Mouse (Mus musculus) layer of hippocampus, postnatal 25 days (tissue): Measurements from ENCODE around the gene Mphosph9. TPM values are rescaled to one million over a fixed set of nuclear protein-coding genes. Genes with fewer than 3 reads are reported as not detected.

Experiments used
- DNase-seq, 2 experiments: peaks; one replicate each; pipeline ENCODE4 v3.0.0; 2022; ENCODE audit warnings: mixed read lengths in 2 of 2, low spot score in 1 of 2; ENCODE audit errors: extremely low spot score in 1 of 2
- total RNA-seq, 2 experiments: library from RNA; stranded (reverse); gene quantifications; 2 replicates each; pipeline ENCODE4 v1.2.3; 2021

Gene Mphosph9
- total RNA-seq, 2 experiments from 2014 or later, result 13.7 to 22.4 TPM

- no peak for DNase-seq
These were observed 85.9 kb downstream of the Mphosph9 start for GRCm38 (mm10) chr5:124241686-124242444.

GRCm38 (mm10) chr5:124240841-124241685, 86.7 kb downstream of the Mphosph9 start:
- no peak for DNase-seq

DNA sequence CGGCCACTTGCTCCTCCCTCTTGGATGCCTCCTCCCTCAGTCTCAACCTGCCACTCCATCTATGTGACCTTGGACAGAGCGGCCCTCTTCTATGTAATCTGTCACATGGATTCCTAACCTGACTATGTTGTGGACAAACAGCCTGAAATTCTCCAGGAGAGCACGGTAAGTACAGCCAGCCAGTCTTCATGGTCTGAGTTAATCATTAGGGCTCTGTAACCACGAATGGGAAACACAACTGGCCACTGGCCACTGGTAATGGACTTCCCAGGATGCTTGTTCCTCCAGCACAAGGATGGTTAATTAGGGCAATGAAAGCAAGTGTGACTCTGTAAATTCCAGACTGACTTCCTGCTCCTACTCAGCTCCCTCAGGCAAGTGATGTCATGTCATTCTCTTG, 91.6 kb downstream of the Mphosph9 start:
- no peak for DNase-seq

- no peak for DNase-seq
These were observed 93.0 kb downstream of the Mphosph9 start for GRCm38 (mm10) chr5:124234778-124235177.

GRCm38 (mm10) chr5:124233874-124234661, 93.7 kb downstream of the Mphosph9 start:
- DNase-seq, result no peak

DNA sequence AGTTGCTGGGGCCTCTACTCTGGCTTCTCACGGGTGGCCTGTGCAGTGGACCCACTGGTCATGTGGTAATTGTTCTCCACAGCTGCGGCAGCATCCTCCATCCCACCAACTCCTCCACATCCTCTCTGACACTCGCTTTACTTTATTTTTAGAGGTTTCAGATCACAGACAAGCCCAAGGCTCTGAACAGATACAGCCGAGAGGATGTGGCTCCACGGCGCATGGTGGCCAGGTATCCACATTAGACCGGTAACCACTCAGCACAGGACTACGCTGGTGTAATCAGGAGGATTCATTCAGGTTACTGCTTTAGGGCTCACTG, 94.7 kb downstream of the Mphosph9 start:
- no peak for DNase-seq

- DNase-seq, result no peak
These were observed 95.2 kb downstream of the Mphosph9 start for GRCm38 (mm10) chr5:124232360-124233143.

DNA sequence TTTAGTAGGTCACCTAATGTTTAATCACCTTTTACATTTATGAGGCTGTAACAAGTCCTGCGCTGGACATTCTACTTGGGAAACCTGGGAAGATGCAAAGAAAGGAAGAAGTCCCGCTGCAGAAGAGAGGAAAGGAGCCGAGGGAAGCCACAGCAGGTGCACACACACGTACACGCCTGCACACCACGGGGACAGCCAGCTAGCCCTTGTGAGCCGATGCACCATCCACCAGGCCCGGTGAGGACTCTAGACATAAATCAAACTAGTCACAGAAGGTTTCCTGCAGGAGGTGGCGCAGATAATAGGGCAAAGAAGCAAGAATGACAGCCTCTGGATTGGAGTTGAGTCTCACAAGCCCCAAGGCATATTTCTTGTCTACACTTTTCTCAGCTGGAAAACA, 97.3 kb downstream of the Mphosph9 start:
- DNase-seq, result no peak

GRCm38 (mm10) chr5:124227193-124227592, 100.6 kb downstream of the Mphosph9 start:
- no peak for DNase-seq

DNA sequence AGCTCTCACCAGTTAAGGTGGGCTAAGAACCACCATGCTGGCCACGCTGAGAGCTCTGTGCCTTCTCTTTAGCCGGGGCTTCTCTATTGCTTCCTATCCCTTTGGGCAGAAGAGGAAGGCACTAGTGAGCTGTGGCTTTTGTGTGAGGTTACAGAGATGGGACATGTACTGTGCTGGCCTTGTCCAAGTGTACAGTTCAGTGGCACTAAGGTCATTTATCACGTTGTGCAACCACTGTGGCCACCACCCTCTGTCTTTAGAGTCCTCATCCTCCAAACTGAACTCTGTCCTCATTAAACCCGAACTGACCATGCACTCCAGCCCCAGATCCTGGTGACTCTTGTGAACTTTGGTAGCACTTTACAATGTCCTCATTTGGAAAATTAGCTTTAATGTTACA, 101.3 kb downstream of the Mphosph9 start:
- no peak for DNase-seq

GRCm38 (mm10) chr5:124225891-124226290, 101.9 kb downstream of the Mphosph9 start:
- DNase-seq, result no peak

GRCm38 (mm10) chr5:124224321-124225092, 103.3 kb downstream of the Mphosph9 start:
- DNase-seq, result no peak

GRCm38 (mm10) chr5:124223574-124223973, 104.2 kb downstream of the Mphosph9 start:
- no peak for DNase-seq

DNA sequence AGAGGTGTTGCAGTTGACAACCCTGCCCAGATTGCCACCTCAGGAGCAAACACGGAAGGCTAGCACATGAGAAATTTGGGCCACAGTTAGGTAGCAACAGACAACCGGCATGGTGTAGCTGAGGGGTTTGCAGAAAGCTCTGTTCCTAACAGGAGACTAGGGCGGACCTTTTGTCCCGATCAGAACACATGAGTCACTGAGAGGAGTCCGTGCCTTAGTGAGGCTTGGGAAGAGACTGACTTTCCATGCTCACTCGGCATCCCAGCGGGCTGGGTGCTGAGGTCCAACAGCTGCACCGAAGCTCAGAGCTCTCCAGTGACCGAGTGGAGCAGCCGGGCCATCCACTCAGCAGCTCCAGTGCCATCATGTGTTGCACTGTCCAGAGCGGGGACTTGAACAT, 105.1 kb downstream of the Mphosph9 start:
- no peak for DNase-seq

GRCm38 (mm10) chr5:124221736-124222040, 106.1 kb downstream of the Mphosph9 start:
- DNase-seq, result no peak

DNA sequence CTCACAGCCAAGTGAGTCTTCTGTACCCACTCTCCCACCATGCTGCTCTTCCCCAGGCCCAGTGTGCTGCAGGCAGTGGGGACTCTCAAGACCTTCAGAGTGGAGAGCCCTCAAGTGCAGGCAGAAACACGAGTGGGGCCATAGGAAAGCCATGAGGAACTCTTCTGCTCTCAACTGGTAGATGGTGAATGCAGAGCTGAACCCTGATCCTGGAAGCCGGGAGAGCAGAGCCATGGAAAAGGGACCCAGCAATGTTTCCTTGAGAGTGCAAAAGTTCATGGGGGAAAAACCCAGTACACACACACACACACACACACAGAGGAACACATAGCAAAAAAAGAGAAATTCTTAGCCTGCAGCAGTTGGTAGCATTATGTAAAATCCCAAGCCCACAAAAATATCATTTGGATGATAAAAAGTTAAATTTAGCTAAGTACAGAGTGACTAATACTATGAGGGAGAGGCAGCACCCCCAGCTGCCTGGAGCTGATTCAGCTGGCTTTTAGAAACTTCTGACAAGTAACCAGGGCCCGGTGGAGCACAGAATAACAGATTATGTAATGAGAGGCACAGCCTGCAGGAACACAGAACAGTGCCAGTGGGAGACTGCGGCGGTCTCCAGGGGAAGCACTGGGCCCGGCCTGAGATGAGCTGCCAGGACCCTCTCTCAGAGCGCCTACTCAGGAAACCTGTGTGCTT, 106.6 kb downstream of the Mphosph9 start:
- DNase-seq, result peak; percentile 46 to 58

DNA sequence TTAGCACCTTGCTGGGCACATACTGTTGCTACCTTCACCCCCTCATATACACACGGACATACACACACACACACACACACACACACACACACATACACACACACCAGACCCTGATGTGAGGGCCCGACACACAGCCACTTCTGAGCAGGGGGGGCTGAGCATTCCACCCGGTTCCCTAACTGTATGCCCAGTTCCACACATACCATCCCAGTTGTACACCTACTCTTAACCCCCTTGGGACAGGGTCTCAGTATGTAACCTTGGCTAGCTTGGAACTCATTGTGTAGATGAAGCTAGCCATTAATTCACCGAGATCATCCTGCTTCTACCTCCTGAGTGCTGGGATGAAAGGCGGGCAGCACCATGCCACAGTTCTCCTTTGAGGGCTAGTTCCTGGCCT, 107.2 kb downstream of the Mphosph9 start:
- DNase-seq, result no peak

- DNase-seq, result no peak
These were observed 108.3 kb downstream of the Mphosph9 start for GRCm38 (mm10) chr5:124219431-124219830.

DNA sequence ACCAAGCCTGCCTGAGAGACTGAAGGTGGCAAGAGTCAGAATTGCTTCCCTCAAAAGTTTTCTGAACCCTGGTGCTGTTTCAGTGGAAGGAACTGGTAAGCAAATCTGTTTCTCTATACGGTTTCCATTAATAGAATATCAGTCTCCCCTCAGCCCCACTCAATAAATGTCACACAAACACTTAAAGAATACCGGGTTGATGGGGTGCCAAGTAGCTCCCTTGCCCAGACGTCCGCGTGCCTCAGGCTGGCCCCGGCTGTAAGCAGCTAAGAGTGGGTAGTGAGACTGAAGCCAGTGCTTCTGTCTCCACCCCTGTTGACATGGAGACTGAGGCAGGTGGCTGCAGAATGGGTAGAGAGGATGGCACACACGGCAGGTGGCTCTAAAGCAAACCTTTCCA, 108.8 kb downstream of the Mphosph9 start:
- no peak for DNase-seq
